Mouse (Mus musculus) megakaryocyte, adult 5-6 weeks (primary cell): ENCODE measurements at regions not wholly inside any gene's neighbourhood (a gene's known extent, or its start where the extent isn't known, plus 50 kb on each side); places are given as distances from the start of the nearest gene placed in this dataset.

Experiments used
- ATAC-seq: 2 replicates; pipeline ENCODE4 v1.8.0; 2016; ENCODE audit warnings: mild to moderate bottlenecking, inconsistent platforms; ENCODE audit not compliant: poor library complexity, severe bottlenecking

DNA sequence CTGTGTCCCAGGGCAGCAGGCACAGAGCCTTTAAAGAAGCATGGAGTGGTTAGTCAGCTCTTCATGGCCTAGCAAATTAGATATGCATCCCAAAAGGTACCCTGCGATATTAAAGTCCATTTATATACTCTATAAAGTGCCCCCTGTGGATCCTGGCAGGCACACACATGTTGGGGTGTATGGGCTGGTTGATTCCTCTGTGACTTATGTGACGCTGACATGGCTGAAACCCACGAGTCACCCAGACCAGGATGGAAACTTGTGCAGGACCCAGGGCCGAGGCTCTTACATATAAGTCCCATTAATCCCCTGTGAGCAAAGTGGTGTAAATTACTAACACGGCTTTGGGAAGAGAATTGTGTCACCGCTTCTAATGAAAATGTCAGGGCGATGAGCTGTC, 155.2 kb upstream of the Pgrmc2 start:
- ATAC-seq, result no peak

DNA sequence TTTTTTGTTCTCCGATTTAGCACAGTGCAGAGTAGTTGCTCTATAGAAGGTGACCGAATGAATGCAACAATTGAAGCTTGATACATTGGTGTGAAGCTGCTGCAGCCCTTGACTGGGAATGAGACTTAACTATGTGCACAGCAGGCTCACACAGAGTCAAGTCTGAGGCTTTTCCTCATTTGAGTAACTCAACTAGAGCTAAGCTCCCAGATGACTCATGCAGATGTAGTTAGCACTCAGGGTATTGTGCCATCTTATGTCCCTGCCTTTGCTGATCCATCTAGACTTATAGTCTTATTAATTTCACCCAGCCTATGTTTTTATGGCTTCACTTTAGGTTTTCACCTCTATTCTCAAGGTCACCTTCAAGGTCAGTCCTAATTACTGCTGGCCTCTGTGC, 152.8 kb upstream of the Pgrmc2 start:
- ATAC-seq, result no peak

DNA sequence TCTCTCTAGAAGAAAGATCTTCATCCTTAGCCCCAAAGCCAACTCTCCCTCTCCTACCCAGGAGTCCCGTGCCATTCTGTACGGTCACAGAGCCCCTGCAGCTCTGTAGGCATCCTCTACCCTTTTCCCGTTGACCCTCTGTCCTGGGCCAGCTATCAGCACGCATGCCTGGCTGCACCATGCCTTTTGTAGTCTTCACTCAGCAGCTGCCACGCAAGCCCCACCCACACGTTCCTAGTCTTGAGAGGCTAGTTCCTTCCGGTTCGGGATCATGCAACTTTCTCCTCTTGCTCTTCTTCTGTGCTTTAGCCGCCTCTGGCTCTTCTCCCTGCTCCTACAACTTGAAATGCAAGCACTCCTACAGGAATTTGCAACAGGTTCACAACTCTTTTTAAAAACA, 152.1 kb upstream of the Pgrmc2 start:
- peak; percentile 73 for ATAC-seq

DNA sequence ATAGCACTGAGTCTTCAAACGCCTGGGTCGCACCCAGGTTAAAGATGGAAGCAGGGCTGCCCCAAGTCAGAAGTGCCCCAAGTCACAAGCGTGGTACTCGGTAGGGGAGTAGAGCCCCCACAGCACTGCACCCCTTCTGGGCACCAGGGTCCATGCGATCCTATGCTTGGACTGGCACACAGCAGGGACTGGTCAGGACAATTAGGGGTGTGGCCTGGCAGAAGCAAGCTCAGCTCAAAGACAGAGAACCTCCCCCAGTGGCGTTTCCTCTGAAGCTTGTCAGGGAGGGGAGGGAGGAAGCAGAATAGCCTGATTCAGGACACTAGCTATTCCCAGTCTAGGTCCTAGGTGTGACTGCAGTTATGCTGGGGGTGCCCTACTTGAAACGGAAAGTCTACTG, 151.3 kb upstream of the Pgrmc2 start:
- ATAC-seq, result no peak

DNA sequence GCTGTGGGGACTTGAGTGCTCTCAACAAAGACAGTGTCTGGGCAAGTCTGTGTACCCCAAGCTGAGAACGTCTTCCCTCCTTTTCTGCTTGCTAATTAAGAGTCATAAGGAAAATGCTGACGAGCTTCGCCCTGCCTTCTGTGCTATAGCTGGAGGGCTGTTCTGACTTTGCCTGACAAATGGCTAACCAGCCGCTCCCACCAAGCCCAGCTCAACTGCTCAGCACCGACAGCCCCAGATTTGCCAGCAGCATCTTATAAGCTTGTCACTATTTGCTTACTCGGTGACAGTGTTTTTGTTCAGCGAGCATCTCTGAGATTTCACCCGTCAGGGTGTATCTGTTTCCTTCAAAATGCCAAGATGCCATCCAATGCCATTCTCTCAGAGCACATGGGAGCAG, 150.6 kb upstream of the Pgrmc2 start:
- ATAC-seq, result no peak

DNA sequence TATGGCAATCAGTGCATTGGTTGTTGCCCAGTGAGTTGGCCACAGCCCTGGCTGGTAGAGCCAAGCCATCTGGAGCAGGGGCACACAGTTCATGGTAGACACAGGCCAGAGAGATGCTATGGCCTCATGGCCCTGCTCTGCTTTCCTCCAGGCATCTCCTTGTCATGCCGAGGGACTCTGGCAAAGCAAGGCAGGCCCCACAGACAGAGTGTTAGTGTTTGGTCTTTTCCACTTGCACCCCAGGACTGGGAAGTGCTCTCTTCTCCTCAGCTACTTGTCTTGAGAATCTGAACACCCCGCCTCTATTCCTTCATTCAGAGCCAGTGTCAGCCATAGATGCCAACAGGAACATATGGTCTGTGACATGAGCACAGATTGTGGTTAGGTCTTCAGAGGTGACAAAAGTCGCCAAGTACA, 148.1 kb upstream of the Pgrmc2 start:
- ATAC-seq, result no peak

DNA sequence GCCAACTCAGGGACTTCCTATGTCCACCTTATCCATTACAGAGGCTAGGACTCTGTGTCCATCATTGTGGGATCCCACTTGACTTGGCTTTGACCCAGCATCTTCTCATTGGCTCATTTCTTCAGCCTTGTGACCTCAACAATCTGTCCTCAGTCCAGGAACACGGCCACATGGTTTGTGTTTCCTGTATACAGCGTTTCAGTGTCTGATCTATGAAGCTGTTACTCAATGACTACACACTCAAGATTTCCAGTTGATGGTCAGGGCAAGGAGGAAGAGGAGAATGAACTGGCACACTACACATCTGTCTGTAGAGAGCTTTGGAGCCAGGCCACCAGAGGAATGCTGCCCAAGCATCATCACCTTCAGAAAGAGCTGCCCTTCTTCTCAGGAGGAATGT, 146.6 kb upstream of the Pgrmc2 start:
- ATAC-seq, result no peak

DNA sequence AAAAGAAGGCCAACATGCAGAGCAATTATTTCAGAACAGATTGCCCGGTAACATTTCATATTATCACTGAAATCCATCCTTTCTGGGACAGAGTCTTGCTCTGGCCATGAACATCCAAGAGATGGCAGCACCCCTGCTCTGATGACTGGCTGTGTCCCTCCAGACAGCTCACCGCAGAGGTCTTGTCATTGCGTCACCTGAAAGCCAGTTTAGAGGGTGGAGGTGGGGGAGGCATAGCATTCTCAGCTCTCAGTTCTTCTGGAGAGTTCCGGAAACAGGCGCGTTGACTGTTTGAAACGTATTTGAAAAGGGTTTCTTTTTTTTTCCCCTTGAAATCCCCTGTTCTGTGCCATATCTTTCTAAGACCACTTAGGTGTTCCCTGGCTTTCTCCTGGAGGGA, 145.7 kb upstream of the Pgrmc2 start:
- ATAC-seq, result peak; percentile 88

DNA sequence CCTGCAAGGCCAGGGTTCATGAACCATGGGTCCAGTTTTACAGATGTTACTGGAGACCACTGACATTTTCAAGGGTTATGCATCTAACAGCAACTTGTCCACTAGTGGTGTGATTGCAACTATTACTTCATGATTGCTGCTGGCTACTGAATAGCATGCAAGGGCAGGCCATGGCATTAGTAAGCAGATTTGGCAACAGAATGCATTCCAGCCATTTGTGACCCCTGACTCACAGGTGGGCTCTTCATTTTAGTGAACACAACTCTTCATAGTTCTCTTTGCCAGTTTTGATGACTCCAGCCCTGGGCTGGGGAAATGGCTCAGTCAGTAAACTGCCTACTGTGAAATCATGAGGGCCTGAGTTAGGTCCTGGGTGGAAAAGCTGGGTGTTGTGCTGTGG, 137.9 kb upstream of the Pgrmc2 start:
- no peak for ATAC-seq

DNA sequence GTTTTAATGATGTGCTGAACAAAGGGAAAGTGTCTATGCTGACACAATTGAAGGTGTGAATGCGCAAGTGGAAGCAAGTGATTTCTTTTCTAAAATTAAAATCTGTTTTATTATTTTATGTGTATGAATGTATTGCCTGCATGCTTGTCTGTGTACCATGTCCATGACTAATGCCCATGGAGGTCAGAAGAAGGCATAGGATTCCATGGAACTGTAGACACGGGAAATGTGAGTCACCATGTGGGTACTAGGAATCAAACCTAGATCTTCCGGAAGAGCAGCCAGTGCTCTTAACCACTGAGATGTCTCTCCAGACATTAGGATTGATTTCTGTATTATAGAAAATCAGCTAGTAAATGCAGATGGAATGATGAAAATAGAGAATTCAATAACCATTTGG, 134.9 kb upstream of the Pgrmc2 start:
- ATAC-seq, result no peak

DNA sequence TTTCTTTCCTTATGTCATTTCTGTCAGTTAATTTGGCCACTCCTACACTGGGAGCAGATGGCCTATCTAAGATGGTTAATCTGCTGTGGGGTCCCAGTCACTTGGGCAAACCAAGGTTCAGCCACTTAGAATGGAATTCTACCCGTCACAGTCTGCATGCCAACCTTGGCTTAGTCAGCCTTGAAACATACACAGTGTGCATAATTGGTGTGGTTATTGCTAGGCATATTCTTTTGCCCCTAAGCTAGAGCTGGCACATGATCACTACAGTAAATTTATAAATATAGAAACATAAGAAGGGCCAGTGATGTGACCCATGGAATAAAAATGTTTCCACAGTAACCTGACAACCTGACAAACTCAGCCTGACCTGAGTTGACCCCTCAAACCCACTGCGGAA, 130.7 kb upstream of the Pgrmc2 start:
- ATAC-seq, result no peak

DNA sequence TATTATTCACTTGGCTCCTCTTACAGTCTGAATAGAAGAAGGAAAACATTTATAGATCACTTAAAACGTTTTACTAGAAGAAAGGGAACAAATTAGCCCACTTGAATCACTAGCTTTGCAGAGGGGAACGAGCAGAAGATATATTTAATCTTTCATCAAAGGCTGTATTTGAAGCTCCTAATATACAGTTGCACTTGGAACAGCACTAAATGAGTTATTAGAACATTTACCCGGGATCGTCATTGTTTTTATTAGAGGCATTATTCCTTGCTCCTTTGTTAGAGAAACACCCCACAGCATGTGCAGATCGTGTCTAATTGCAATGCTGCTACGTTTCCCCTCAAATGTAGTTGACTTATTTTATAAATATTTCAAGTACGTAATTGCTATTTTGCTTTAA, 127.5 kb upstream of the Pgrmc2 start:
- no peak for ATAC-seq

DNA sequence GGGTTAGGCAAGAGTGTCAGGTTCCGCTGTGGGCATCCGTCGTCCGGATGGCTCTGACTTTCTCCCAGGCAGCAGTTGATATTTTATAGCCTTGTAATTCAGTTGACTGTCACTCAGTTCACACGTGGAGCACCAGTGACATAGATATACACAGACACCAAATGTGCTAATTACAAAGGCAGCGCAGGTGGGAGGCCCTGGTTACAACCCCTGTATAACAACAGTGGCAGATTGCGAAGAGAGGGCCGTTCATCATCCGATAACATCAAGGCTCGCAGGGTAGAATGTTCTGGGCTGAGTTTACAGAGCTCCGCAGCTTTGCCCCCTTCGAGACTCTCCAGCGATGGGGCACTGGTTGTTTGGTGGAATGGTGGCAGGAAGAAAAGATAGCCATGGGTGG, 120.0 kb upstream of the Pgrmc2 start:
- ATAC-seq, result no peak

DNA sequence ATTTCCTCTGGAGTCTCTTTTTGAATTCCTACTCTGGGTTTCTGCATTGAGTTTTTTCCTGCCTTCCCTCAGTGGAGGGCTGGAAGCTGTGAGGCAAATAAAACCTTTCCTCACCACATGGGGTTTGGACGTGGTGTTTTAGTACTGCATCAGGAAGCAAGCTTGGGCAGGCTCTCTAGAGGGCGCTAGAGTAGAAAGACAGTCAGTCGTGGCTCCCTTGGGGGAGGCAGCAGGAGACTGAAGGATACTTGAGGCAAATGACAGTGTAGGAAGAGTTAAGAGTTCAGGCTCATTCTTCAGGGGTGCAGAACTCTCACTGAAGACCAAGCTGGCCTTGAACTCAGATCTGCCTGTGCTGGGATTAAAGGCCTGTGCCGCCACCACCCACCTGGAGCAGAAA, 118.9 kb upstream of the Pgrmc2 start:
- ATAC-seq, result peak; percentile 56

DNA sequence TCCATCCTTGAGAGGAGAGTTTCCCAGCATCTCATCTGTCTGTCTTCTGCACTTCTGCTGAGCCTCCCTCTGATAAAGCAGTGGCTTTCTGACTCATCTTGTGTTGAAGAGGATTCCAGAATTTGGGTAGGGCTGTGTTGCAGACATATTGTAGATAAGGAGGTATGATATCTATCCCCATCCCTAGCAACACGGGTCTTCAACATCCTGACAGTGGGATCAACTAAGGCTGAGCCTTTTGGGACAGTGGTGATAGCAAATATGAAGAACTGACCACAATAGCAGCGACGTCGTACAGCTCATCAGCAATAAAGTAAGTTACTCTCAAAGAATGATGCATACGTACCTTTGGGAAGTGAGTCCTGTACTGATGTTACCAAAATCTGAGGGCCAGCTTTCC, 117.2 kb upstream of the Pgrmc2 start:
- no peak for ATAC-seq

DNA sequence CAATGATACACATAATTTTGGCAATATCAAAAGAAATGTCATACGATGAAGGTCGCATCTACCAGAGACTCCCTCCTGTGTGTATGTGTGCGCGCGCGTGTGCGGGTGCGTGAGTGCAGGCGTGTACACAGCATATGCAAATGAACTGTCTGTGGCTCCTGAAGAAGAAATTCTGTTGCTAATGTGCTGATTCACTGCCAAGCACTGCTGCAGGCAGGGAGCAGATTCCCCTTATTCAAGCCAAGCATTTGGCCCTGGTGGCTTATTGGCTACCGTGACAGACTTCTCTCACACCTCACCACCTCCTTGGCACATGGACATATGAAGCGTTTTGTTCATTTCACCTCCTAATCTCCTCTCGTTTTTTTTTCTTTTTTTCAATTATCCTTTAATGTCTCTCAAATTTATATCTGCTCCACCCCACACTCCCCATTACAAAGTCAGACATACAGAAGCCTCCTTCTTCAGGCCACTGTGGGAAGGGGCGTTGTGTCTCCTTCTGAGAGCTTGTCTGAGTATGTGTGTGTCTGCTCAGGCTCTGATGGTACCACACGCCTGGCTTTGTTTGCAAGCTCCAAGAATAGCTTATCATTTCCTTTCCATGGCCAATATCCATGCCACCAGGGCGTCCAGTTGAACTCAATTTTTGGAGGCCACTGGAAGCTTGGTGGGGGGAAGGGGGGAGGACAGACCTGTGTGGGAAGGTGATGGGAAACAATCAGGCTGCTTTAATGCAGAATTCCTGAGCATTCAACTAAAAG, 115.5 kb upstream of the Pgrmc2 start:
- ATAC-seq, result no peak

DNA sequence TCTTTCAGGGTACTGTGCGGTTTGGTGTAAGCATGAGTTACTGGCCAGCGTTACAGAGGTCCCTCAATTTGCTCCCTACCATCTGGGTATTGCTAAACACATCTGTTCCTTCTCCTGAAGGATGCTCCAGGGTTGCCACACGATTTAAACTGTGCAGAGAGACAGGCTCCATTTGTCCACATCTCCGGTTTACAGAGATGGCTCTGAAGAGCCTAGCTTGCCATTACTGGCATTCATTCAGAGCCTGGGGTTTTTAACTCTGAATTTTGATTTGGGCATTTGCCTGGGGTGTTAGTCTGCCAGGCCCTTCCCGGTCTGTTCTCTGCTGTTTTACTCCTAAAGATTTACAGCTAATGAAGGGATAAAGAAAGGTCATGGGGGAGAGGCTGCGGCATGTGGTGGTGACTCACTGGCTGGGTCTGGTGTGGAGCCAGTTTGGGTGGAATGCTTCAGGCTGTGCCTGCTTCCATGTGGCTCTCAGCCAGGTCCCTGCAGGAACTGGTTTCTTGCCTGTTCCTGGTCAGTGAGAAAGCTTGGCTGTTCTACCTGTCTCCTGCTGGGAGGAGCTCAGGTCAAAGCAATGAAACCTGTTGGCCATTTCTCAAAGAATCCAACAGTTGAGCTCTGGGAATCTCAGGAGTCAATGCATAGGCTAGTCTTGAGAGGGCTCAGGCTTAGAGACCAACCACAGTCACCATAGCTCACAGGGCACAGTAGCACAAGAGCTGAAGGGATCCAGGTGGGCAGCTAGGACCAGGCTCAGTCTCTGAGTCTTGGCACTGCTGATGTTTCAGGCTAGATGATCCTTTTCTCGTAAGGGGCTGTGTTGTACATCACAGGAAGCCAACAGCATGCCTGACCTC, 112.5 kb upstream of the Pgrmc2 start:
- no peak for ATAC-seq

DNA sequence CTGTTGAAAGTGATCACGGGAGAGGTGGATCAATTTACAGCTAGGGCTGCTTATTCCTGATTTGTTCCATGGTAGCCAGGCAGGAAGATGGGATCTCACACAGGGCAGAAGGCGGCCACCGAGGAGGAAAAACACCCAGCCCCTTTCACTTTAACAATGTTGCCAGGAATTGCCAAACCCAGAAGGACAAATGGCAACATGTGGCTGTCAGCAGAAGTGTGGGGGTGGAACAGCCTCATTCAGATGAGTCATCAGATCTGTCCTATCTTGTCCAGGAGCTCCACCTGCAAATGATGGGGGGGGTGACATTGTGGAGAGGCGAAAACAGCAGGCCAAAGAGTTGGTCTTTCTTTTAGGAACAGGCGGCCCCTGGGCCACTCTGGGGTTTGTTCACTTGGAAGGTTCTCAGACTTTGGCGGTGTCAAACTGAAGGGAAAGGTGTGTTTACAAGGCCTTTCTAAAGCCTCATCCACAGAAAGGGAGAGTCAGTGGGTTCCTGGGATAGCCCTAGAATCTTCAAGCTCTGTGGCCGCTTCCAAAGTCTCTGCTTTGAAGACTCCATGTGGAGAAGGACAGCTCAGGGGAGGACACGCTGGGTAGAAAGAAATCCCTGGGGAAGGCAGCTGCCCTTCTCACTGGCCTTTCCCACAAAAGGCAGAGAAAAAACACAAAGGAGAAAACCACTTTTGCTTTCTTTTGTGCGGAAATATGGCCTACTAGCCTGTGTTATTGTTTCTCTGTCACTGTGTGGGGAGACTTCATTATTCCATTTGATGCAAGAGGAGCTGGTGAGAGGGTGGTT, 111.7 kb upstream of the Pgrmc2 start:
- ATAC-seq, result no peak

DNA sequence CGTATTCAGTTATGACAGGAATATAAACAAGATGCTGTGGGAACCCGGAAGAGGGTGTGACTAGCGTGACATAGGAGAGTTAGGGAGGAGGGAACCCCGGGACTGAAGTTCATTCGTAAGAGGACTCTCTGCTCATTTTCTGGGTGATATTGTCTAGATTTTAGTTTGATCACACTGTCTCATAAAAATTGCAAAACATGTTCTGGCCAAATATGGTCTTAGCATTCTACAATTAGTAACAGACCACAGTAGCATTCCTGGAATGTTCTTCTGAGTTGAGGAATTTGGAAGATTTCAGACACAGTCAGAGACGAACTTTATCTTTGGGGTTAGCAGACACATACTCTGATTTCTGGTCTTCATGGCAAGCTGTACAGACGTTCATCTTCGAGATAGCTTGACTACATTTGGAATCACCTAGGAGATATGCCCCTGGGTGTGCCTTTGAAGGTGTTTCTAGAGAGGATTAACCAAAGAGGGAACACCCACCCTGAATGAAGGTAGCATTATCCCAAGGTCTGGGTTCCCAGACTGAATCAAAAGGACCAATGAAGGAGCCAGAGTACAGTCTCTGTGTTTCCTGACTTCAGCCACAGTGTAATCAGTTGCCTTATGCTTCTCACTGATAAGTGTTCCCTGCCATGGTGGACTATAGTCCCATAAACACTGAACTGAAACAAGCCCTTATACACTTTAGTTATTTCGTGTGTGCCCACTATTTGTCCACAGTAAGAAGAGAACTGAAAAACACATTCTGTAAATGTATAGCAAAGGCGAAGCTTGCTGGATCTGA, 102.7 kb upstream of the Pgrmc2 start:
- no peak for ATAC-seq

DNA sequence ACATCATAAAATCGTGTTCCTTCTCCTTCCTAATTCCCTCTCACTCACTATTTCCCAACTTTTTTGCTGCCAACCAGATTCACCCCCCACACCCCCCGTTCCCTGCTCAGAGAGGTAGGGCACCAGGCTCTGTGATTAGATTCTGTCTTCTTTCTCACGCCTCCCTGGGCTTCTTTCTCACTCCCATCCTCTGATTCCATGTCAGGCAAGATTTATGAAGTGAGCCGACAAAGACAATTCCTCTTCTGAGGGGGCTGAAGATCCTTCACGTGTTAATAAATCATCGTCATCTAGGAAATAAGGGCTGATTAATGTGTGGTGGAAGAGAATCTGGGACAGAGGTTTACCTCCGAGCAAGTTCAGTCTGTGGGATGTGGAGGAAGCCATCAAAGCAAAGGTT, 101.5 kb upstream of the Pgrmc2 start:
- ATAC-seq, result no peak
